Mouse (Mus musculus): ENCODE results near the gene Glis3.

Glis3 gene

DNA sequence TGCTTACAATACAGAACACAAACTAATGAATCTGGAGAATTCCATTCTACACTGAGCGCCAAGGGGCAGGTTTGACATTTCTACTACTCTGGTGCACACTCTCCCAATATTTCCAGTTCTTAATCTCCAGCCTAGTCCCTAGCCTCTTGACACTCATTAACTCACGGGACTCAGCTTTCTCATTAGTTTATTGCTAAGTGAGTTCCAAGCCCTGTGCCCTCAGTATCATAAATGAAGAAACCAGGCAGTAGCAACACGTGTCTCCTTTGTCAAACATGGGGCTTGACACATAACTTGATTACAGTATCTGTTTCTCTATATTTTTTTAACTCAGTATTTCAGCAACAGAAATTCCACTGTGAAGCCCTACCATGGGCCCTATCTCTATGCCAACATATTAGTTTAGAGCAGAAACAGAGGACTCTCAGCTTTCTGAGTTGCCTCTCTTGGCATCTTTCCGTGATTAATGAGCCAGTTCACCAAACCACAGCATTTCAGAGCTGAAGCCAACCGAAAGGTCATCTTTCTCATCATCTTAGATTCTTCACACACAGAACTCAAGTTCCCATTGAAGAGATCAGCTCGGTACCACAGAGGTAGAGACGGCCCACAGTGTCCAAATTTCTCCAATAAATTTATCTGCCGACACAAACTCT lies 186.1 kb downstream of the Glis3 start:
- DNase-seq (ENCODE audit: low spot score in 2 of 2), result no peak

DNA sequence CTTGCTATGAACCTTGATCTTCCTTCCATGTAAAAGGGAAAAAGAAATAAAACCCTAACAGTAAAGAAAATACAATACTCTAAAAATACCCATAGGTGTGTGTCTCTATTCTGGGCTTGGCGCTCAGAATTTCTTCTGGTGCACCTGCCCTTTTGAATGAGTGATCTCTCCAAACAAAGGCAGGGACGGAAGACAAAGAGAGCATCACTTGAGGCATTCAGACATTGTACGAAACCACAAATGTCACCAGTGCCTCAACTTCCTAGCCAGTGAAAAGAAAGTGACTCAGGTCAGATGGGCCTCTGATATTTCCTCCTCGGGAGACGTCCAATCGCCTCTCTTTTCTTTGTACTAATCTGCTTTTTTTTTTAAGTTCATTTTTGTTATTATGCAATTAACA lies 201.8 kb downstream of the Glis3 start:
- no peak for DNase-seq (ENCODE audit: low spot score in 2 of 2)

DNA sequence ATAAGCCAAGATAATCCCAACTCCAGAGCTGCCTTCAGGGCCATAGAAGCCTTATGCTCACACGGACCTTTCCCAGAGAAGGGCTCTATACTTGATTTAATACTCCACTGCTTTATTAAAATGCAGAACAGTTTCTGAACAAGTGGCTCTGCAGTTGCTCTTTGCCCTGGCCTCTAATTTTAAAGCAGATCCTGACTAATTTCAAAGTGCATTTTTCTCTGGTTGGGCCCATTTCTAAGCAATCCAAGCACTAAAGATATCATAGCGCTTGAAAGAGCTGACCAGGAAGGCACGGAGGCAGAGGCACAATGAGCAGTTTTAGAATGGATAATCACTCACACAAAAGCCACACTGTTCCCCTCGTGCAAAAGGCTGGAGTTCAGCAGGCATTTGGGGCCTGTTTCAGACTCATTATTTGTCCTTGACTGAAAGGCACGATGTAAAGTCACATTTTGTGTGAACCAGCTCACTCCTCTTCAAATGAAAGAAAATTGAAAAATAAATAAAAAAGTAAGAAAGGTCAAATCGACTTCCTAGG lies 202.5 kb downstream of the Glis3 start:
- DNase-seq (ENCODE audit: low spot score in 2 of 2), result no peak

DNA sequence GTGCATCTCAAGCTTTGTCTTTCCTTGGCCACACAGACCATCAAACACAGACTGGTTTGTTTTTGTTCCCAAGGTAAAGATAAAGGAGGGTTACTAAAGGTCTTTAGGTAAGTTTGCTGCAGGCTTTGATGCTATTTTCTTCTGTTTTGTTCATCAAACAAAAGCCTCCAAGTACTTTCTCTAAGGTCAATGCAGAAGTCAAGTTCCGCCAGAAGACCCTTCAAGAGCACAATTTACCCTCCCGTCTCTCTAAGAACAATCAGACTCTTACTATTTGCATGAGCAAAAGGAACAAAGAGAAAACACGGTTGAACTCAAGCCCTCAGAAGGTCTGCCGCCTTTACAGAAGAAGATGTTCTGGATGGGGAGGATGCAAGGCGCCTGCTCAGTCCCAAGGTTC lies 206.3 kb downstream of the Glis3 start:
- no peak for DNase-seq (ENCODE audit: low spot score in 2 of 2)

DNA sequence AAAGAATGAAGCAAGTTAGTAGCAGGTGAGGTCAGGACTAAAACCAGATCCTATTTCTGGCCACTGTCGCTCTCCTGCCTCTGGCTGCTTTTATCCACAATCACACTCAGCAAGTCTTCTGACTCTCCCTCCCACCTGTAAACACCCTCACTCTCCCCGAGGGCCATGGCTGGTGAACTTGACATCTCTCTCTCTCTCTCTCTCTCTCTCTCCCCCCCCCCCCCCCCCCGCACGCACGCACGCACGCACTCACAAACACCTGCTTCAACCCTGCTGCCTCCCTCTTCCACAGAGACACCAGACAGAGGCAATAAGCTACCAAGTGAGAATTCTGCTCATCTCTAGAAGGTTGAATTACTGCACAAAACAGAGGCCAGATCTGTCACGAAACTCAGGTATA lies 208.7 kb downstream of the Glis3 start:
- no peak for DNase-seq (ENCODE audit: low spot score in 2 of 2)

DNA sequence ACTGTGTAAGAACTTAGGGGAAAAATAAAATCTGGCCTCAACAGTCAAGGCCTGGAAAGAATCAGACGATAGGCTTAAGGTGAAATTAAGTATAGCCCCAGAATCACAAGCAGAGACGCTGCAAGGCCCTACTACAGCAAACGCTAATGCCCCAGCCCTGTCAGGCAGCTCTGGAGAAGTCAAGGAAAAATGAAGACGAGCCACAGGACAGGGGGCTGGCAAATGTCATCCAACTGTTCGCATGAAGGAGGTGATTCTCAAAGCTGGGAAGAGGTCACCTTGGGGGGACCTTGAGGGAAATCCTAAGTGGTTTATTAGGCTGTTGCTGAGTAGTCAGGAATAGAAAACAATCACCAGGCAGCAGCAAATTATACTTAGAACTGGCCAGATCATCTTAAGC lies 214.1 kb downstream of the Glis3 start:
- DNase-seq (ENCODE audit: low spot score in 2 of 2), result no peak

DNA sequence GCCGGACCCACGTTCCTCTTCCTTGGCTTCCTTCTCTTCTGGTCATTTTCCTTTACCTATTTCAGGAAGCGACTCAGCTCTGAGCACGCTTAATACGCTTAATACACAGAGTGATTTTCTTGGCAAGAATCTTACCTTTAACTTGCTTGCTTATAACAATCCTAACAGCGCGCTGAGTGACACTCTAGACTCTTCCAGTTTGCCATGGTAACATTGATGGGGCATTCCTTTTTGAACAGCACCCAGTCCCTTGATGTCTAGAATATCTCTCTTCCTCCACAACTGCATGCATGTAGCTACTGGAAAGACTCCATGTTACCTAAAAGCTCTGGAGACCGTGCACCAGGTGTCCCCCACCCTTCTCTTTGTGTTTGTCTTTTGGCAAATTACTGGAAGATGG lies 225.5 kb downstream of the Glis3 start:
- DNase-seq (ENCODE audit: low spot score in 2 of 2), result no peak

DNA sequence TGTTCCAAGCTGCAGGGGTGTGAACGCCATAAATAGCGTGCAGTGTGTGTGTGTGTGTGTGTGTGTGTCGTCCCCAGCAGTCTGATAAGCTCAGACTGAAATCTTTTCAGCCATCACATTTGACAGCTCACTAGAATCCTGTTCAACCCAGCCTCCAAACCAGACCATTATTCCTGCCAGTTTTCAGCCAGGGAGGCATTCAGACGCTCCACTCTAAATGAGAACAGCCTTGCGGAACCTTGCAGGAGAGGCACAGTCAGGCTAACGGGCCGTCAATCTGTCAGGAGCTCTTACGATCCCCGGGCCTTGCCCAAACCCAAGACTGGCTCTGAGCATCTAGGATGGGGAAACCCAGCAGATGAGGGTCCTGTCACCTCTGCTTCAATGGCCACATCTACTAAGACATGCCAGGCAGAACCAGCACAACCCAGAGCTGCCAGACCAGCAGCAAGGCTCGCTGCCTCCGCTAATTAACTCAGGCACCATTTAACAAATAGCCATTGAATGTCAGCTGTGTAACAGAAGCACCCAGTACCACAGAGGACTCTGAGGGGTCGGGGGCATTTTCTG lies 226.8 kb downstream of the Glis3 start:
- DNase-seq (ENCODE audit: low spot score in 2 of 2), result no peak

DNA sequence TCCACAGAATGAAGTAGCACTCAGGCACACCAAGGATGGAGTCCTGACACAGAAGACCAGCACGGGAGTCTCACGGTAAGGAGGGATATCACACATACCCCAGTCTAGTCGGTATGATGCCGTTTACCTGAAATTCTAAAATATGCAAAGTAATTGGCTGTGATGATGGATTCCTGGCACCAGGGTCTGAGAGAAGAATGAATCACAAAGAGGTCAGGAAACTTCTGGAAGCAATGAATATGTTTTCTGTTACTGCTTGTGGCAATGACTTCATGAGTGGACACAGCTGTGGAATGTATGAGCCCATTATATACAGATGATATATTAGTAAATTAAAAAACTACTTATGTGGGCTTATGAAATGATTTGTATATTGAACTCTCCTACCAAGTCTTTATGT lies 231.1 kb downstream of the Glis3 start:
- DNase-seq (ENCODE audit: low spot score in 2 of 2), result no peak

DNA sequence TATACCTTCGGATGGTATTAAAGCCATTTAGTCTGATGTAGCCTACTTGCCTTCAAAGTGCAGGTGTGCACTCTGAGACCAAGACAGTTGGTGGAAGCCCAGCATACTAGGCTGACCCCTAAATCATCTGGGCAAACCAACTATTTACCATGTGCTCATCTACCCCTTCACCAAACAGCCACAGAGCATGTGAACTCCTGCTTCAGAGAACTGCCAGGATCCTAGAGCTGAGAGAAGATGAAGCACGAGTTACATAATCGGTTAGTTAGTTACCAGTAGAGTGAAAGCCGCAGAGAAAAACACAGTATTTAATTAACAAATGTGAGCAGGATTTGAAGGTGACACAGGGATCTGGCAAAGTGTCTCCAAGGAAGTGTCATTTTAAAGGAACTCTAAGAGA lies 237.7 kb downstream of the Glis3 start:
- DNase-seq (ENCODE audit: low spot score in 2 of 2), result no peak

DNA sequence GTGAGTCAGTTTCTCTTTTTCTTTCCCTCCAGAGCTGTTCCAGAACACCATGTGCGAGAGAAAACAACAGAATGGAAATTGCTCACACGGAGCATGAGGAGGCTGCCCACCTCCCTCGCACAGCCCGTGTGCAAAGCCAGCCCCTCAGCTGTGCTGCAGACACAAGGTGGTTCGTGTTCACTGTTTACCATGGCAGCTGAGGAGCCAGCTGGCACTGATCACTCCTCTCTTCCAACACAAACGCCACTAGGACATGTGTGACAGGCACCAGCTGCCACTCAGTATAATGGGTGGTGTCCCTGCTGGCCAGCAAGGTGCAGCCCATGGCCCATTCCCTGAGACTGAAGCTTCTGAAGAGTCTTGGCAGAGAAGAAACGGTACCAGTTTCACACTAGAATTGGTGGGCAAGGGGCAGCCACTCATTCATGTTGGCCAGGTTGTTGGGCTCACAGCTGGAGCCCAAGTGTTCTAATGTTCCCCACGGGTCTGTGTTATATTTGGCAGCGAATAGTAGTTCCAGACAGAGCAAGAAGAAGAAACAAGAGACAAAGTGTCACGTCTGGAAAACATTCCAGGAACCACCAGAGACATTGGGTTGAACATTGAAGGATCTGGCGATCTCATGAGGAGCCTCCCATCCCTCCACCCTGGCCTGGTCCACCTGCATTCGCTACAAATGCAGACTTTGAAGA lies 243.3 kb downstream of the Glis3 start:
- DNase-seq (ENCODE audit: low spot score in 2 of 2), result no peak

DNA sequence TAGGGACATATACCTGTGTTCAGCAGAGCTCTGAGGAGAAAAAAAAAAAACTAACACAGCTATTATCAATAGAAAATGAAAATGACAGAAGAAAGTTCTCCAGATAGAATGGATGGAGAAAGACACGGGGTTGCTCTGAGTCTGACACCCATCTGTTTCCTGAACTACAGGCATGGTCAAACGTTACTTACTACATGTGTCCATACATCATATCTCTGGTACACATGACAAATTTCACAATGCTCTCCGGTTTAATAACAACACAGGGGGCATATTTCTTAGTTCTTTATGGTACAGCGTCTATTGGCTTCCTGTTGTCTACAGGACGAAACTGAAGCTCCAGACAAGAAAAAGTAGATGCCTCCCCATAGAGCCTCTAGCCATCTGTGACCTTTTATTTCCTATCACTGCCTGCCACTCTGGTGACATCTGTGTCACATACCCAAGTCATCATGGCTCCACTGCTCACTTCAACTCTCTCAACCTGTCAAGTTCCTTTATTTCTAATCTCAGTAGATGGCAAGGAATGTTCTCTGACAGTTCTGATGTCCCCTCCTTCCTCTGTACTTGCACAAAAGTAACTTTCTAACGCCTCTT lies 251.6 kb downstream of the Glis3 start:
- DNase-seq (ENCODE audit: low spot score in 2 of 2), result no peak

DNA sequence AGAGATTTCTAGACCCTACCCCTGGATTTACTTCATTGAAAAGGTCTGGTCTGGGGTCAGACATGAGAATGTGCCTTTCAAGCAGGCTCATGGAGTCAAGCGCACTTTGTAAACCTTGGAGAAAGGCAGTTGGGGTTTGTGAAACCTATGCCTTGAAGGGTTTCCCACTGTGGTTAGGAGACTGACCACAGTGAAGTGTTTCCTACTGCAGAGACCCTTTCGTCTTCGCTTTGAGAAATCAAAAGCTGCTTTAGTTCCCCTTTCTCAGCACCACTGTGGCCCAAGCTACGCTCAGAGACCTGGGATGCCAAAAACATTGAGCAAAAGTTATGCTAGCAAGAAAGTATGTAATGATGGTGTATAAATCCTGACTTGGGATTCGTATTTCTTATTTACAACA lies 255.7 kb downstream of the Glis3 start:
- DNase-seq (ENCODE audit: low spot score in 2 of 2), result no peak

DNA sequence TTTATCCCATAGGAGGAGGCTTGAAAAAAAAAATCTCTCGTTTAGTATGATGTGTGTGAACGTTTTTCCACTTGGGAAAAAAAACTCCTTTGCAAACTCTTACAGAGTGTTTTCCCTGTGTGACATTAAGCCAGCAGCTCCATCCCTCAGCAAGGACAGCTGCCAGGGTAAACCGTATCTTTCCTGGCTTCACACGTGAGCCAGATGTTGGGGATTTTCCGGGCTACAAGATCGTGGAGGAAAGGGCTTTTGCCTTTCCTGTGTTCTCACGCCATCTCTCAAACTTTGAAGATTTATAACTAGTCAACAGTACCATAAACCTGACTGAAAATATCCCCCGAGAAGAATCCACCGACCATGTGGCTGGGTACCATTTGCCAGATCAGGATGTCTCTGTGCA lies 256.9 kb downstream of the Glis3 start:
- DNase-seq (ENCODE audit: low spot score in 2 of 2), result no peak

DNA sequence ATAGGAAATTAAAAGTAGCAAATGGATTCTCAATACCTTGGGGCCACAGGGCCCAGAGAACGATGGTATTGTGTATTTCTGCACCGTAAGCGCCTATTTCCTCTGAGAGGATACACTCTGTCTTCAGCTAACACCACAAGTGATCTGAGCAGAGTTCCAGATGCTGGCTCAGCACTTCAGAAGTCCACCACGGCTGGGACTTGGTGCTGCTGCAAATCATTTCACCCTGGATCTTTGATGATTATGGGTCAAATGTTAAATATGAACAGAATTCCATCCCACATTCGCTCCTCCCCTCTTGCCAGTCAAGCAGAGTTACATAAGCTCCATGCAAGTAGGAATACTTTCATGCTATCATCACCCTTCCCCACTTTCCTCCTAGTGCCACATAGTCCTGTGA lies 263.8 kb downstream of the Glis3 start:
- DNase-seq (ENCODE audit: low spot score in 2 of 2), result no peak

DNA sequence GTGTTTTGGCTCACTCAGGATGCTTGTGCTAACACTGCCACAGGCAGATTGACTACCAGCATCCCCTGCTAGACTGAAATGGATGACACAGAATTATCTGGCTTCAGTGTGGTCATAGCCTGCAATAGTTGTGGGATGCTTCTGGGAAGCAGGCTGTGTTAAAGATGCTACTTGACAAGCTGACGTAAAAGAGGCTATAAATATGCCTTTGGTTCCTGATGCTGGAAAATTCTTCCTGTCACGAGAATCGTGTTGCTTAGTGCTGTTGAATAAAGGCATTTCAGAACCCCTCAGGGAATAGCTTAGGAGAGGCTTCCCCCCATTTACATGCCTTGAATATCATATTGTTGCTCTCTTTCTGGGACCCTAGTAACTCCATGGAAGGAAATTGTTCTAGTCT lies 271.1 kb downstream of the Glis3 start:
- no peak for DNase-seq (ENCODE audit: low spot score in 2 of 2)

DNA sequence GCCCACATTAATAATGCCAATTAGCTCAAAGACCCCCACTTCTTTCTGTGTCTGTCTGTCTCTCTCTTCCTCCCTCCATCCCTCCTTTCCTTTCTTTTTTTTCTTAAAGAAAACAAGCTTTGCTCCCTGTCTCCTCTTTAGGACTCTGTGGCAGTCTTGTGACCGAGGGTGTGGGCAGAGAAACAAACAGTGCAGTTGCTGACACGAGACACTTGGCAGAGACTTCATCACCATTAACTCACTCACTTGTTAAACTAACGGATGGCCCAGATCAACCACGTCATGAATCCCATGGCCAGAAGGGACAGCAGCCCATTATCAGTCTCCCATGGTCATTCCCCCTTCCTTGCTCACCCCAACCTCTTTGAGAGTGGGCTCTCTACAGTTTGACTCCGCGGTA lies 276.9 kb downstream of the Glis3 start:
- DNase-seq (ENCODE audit: low spot score in 2 of 2), result no peak

DNA sequence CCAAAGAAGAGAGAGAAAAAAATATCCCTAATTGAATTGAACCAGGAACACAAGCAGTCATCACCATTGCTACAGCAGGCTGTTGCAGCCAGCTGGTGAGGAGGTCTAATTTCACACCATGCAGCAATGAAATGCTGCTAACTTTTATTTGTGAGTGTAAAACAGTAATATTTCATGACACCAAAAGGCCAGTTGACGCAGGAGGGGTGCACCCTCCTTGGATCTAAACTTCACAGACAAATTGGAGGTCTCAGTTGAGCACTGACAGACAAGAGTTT lies 284.4 kb downstream of the Glis3 start:
- DNase-seq (ENCODE audit: low spot score in 2 of 2), result no peak

DNA sequence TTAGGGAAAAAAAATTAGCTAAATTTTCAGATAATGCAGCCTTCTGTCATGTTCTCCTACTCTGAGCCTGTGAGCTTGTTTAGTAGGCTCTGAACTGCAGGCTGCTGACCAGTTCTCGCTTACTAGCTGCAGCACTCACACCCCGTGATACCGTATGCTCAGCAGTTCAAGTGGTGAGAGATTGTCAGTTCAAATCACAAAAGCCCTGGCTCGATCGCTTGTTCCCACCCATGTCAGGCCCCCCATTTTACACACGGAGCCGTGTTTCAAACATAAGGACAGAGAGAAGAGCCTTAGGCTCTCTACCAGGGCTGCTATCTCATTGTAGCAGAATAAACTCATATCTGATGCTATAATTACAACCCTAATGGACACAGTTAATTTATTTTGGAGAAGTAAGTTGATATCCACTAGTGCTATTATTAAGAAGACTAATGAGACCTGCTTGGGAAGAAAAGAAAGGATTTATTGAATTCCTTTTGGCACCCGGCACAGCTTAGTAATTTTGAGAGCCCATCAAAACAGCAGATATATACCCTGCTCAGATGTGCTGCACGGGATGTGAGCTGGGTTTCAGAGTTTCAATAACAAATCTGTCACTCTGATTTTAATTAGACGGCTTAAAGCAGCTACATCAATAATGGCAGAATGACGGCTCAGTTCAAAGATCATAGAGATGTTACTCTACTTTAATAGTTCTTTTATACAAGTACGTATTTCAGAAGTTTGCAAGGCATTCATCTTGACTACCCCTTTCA lies 284.9 kb downstream of the Glis3 start:
- DNase-seq (ENCODE audit: low spot score in 2 of 2), result no peak

DNA sequence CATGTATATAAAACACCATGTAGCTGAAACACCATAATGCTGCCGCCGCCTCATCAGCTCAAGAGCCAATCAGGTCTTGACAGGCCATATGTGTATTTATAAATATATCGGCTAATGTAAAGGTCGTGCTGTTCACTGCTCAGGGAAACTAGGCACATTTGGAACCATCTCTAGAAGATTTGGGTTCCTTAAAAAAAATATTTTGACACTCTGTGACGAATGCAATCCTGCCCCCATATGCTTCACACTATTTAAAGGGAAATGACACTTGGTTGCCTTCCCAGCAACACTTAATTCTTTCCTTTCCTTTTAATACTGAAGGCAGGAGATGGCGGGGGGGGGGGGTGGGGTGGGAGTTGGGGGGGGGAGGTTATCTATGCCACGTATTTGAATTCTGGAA lies 286.1 kb downstream of the Glis3 start:
- DNase-seq (ENCODE audit: low spot score in 2 of 2), result no peak

DNA sequence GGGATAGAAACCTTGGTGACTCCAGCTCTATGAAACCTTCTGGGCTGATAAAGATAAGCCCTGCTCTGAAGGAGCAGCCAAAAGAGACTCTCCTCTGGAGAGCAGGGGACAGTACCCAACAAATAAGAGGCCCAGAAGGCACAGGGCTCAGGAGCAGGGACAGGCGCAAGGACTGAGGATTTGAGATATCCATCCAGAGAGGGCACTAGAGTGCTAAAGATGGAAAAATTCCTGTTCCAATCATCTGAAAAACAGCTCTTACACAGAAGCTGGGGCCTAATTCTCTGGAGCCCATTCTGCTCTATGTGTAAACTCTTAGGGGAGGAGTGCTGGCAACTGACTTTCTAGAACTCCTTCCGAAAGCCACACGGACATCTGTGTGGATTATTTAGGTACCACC lies 287.0 kb downstream of the Glis3 start:
- DNase-seq (ENCODE audit: low spot score in 2 of 2), result no peak

DNA sequence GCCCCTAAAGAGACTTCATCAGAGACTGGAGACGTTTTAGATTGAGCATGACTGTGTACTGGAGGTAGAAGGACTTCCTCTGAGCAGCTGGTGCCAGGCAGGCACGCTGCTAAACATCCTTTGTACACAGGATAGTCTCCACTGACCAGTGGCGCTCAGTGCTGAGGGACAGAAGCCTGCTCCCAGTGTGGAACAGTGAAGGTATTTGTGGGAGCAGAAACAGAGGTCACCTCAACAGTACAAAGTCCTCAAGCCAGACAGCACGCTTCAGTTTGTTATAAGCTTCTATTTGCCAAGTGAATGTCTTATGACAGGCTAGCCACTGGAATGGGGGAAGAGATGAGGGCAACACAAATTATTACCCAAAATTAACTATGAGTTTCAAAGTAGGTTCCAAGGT lies 289.0 kb downstream of the Glis3 start:
- DNase-seq (ENCODE audit: low spot score in 2 of 2), result no peak

Data from urinary bladder, adult 18-20 months (tissue).